Mouse (Mus musculus): ENCODE measurements around the gene Ppt2. TPM values are rescaled to one million over a fixed set of nuclear protein-coding genes. Genes with fewer than 3 reads are reported as not detected.

The Ppt2 gene
- polyA plus RNA-seq, 1 experiment, result 16.6 TPM

- H3K27ac ChIP-seq (ENCODE audit: control insufficient read depth, insufficient read depth, low read depth, low read length, poor library complexity), result no peak overlapping the region
- TF ChIP-seq POLR2A (IDR thresholded peaks at IDR 0.05; ENCODE audit: borderline replicate concordance, control insufficient read depth, low read depth, low read length), result no peak
- peak; percentile 52 for TF ChIP-seq CTCF (IDR thresholded peaks at IDR 0.05; ENCODE audit: control insufficient read depth, insufficient read depth, low read length)
- no peaks in the 10 kb centered on the region; the same call in 1 of the 2 replicates for H3K4me1 ChIP-seq (ENCODE audit: control insufficient read depth, insufficient read depth, low read length)
Observed at GRCm38 (mm10) chr17:34653746-34654285, 25.5 kb upstream of the Ppt2 start.

GRCm38 (mm10) chr17:34652985-34653384, 24.7 kb upstream of the Ppt2 start:
- 84% methylated on average over 8 of the region's 8 CpGs for WGBS
- peaks cover 2% of the 10 kb centered on the region; the same call in 1 of the 2 replicates for H3K4me1 ChIP-seq (ENCODE audit: control insufficient read depth, insufficient read depth, low read length)
- H3K4me3 ChIP-seq (replicated peaks; ENCODE audit: control insufficient read depth, low read depth, low read length), result no peak overlapping the region
- TF ChIP-seq CTCF (IDR thresholded peaks at IDR 0.05; ENCODE audit: control insufficient read depth, insufficient read depth, low read length), result no peak
- no peak for TF ChIP-seq POLR2A (IDR thresholded peaks at IDR 0.05; ENCODE audit: borderline replicate concordance, control insufficient read depth, low read depth, low read length)
- H3K27ac ChIP-seq (ENCODE audit: control insufficient read depth, insufficient read depth, low read depth, low read length, poor library complexity), result no peak overlapping the region

More at GRCm38 (mm10) chr17:34653746-34654285, 25.5 kb upstream of the Ppt2 start:
- no peak overlapping the region for H3K4me3 ChIP-seq (replicated peaks; ENCODE audit: control insufficient read depth, low read depth, low read length)
- 64% methylated on average over 9 of the region's 9 CpGs for WGBS

DNA sequence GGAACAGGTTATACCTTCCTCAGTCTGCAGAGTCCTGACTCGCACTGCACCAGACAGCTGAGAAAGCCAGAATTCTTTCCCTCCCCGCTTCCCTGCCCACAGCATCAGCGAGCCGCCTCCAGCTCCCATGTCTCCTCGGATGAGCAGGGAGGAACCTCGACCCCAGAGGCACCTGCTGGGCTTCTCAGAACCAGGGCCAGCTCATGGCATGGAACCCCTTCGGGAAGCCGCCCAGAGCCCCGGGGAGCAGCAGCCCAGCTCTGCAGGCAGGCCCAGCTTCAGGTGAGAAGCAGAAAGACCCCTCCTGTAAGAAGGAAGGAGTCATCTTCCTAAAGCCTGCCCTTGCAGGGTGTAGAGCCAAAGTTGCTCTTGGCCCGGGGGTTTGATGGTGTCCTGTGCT, 24.2 kb upstream of the Ppt2 start:
- 88% methylated on average over 10 of the region's 10 CpGs for WGBS
- H3K4me3 ChIP-seq (replicated peaks; ENCODE audit: control insufficient read depth, low read depth, low read length), result no peak overlapping the region
- peaks cover 2% of the 10 kb centered on the region; the same call in 1 of the 2 replicates for H3K4me1 ChIP-seq (ENCODE audit: control insufficient read depth, insufficient read depth, low read length)
- H3K27ac ChIP-seq (ENCODE audit: control insufficient read depth, insufficient read depth, low read depth, low read length, poor library complexity), result no peak overlapping the region
- TF ChIP-seq POLR2A (IDR thresholded peaks at IDR 0.05; ENCODE audit: borderline replicate concordance, control insufficient read depth, low read depth, low read length) (no peak), CTCF (IDR thresholded peaks at IDR 0.05; ENCODE audit: control insufficient read depth, insufficient read depth, low read length) (no peak)

DNA sequence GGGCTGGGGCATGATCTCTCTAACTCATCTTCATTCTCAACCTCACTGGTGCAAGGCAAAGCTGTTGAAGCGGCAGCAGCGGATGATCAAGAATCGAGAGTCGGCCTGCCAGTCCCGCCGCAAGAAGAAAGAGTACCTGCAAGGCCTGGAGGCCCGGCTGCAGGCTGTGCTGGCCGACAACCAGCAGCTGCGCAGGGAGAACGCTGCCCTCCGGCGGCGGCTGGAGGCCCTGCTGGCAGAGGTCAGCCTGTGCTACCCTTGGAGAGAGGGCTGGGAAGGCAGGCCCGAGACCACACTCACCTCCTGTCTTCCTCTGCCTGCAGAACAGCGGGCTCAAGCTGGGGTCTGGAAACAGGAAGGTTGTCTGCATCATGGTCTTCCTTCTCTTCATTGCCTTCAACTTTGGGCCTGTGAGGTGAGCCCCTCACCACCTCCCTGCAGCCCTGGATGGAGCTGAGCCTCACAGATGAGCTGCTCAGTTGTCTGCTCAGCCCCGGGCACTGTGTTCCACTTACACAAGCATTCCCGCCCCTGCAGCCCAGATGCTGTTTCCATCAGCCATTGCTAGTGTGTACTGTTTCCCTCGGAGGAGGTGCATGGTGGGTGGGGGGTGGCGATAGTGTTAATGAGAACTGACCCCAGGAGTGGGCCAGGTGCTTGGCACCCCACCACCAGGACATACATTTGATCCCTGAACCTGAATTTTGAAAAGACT, 23.4 kb upstream of the Ppt2 start:
- Histone ChIP-seq H3K4me3 (replicated peaks; ENCODE audit: control insufficient read depth, low read depth, low read length) (no peak overlapping the region), H3K4me1 (ENCODE audit: control insufficient read depth, insufficient read depth, low read length) (peaks cover 2% of the 10 kb centered on the region; the same call in 1 of the 2 replicates), H3K27ac (ENCODE audit: control insufficient read depth, insufficient read depth, low read depth, low read length, poor library complexity) (no peak overlapping the region)
- WGBS, result 62% methylated on average over 19 of the region's 19 CpGs
- TF ChIP-seq POLR2A (IDR thresholded peaks at IDR 0.05; ENCODE audit: borderline replicate concordance, control insufficient read depth, low read depth, low read length), result no peak
- TF ChIP-seq CTCF (IDR thresholded peaks at IDR 0.05; ENCODE audit: control insufficient read depth, insufficient read depth, low read length), result peak; percentile 59

DNA sequence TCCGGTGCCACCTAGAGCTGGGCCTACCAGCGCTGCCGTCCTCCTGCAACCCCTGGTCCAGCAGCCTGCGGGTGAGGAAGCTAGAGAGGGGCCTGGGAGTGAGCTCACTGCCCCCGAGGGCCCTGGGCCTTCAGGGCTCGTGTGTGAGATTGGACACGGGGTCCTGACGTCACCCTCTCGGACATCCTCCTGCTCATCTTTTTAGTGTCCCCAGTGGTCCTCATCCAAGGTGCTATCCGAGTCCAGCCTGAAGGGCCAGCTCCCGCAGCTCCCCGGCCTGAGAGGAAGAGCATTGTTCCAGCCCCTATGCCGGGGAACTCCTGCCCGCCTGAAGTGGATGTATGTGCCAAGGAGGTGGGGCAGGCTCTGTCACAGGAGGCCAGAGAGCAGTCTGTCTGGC, 22.5 kb upstream of the Ppt2 start:
- no peak for TF ChIP-seq POLR2A (IDR thresholded peaks at IDR 0.05; ENCODE audit: borderline replicate concordance, control insufficient read depth, low read depth, low read length)
- no peak for TF ChIP-seq CTCF (IDR thresholded peaks at IDR 0.05; ENCODE audit: control insufficient read depth, insufficient read depth, low read length)
- no peak overlapping the region for H3K4me3 ChIP-seq (replicated peaks; ENCODE audit: control insufficient read depth, low read depth, low read length)
- no peak overlapping the region for H3K27ac ChIP-seq (ENCODE audit: control insufficient read depth, insufficient read depth, low read depth, low read length, poor library complexity)
- H3K4me1 ChIP-seq (ENCODE audit: control insufficient read depth, insufficient read depth, low read length), result peaks cover 4% of the 10 kb centered on the region
- WGBS, result 88% methylated on average over 14 of the region's 14 CpGs

DNA sequence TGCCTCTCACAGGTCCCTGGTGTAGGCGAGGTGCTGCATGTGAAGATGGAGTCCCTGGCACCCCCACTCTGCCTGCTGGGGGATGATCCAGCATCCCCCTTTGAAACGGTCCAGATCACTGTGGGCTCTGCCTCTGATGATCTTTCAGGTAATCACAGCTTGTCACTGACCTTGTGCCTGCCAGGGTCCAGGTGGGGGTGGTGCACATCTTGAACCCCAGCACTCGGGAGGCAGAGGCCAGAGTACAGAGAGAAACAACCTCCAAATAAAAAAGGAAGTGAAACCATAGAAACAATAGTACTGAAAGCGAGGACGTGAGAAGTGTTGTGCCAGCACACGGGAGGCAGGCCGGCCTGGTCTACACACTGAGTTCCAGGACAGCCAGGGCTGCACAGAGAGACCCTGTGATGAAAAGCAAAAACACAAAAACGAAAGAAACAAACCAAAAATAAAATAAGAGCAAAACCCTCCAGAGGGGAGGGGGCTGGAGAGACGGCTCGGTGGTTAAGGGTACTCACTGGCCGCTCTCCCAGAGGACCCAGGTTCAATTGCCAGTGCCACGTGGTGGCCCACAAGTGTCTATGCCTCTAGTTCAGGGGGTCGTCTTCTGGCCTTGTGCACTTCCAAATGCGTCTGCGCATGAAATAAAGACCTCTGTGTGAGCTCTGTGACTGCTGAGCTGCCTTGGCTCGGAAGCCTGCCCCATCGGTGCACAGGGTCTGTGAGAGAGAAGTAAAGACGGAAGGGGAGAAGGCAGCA, 21.0 kb upstream of the Ppt2 start:
- H3K27ac ChIP-seq (ENCODE audit: control insufficient read depth, insufficient read depth, low read depth, low read length, poor library complexity), result no peak overlapping the region
- peaks cover 4% of the 10 kb centered on the region for H3K4me1 ChIP-seq (ENCODE audit: control insufficient read depth, insufficient read depth, low read length)
- H3K4me3 ChIP-seq (replicated peaks; ENCODE audit: control insufficient read depth, low read depth, low read length), result no peak overlapping the region
- TF ChIP-seq CTCF (IDR thresholded peaks at IDR 0.05; ENCODE audit: control insufficient read depth, insufficient read depth, low read length) (no peak), POLR2A (IDR thresholded peaks at IDR 0.05; ENCODE audit: borderline replicate concordance, control insufficient read depth, low read depth, low read length) (peak; percentile 0; the same call in 1 of the 2 replicates)
- WGBS, result 65% methylated on average over 18 of the region's 18 CpGs

- Histone ChIP-seq H3K4me3 (replicated peaks; ENCODE audit: control insufficient read depth, low read depth, low read length) (no peak overlapping the region), H3K27ac (ENCODE audit: control insufficient read depth, insufficient read depth, low read depth, low read length, poor library complexity) (no peak overlapping the region), H3K4me1 (ENCODE audit: control insufficient read depth, insufficient read depth, low read length) (peaks cover 4% of the 10 kb centered on the region)
- WGBS, result 84% methylated on average over 16 of the region's 16 CpGs
- TF ChIP-seq CTCF (IDR thresholded peaks at IDR 0.05; ENCODE audit: control insufficient read depth, insufficient read depth, low read length), result no peak
Observed at GRCm38 (mm10) chr17:34648141-34648890, 20.0 kb upstream of the Ppt2 start.

Data from bone marrow, adult 2 months (tissue).